Mouse (Mus musculus) 3134 (cell line): ENCODE measurements around the gene Ptcd1.
"Not testable (repeated sequence)": the region's sequence is repeated elsewhere in the genome, so short reads cannot be mapped to it uniquely, and the experiment has no call there.

Source experiments
- DNase-seq: peaks from one replicate; pipeline ENCODE4 v3.0.0-alpha.2; 2011; ENCODE audit warnings: low spot score; ENCODE audit not compliant: insufficient read length; ENCODE audit errors: extremely low read depth

The Ptcd1 gene

DNA sequence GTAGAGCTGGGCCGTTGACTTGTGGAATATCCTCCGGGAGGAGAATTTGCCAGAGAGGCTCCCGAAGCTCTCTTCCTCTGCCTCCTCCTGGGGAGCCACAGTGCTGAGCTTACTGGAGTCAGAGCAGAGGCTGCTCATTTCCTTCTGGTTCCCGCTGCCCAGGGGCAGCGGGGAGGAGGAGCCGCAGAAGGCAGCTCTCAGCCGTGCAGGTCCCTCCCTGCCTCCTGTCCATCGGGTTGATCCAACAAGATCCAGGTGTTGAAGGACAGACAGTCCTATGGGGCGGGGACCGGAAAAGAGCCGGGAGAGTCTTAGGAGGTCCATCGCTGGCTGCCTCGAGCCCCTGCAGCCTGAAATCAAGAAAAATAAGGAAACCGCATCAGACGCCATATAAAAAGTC lies 1.7 kb downstream of the Ptcd1 start:
- no peak for DNase-seq

DNA sequence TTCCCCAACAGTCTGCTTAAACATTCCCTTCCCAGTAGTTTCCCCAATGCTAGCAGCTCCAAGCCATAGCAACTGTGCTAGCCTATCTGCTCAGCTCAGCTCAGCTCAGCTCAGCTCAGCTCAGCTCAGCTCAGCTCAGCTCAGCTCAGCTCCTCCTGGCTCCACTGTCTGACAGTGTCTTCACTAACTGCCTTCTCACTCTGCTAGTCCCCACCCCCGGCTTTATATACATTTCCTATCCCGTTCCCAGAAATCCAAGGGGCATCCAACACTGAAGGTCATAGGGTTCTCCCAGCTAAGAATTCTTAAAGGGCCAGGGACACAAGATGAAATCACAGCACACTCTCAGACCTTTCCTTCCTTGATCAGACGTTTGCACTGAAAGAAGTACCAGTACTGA lies 2.2 kb downstream of the Ptcd1 start:
- no peak for DNase-seq

DNA sequence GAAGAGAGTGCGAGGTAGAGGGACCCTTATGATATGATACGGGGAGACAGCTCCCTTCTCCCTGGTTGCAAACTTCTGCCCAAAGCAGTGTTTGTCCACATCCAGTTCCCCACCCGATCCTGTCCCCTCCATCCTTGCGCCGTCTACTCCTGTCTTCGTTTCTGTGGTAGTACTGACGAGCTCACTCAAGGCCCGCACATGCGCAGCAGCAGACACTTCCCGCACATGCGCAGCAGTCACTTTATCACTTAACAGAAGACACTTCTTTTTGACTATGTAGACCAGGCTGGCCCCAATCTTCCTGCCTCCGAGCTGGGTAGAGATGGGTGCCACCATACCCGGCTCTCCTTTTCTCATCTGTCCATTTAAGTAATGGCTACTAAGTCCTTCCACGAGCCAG lies 5.5 kb downstream of the Ptcd1 start:
- DNase-seq, result no peak

DNA sequence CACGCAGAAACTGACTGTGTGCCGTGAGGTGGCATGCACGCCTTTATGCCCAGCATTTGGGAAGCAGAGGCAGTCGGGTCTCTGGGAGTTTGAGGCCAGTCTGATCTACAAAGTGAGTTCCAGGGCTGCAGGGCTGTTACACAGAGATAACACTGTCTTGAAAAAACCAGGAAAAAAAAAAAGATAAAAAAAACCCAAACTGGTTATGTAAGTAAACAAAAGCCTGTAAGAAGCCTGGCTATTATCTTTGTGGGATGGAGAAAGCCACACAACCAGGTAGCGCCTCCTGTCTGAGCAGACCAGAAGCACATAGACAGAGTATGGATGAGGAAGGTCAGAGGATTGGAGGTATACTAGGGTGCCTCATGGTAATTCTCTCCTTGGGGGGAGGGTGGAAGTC lies 14.2 kb downstream of the Ptcd1 start:
- no peak for DNase-seq

DNA sequence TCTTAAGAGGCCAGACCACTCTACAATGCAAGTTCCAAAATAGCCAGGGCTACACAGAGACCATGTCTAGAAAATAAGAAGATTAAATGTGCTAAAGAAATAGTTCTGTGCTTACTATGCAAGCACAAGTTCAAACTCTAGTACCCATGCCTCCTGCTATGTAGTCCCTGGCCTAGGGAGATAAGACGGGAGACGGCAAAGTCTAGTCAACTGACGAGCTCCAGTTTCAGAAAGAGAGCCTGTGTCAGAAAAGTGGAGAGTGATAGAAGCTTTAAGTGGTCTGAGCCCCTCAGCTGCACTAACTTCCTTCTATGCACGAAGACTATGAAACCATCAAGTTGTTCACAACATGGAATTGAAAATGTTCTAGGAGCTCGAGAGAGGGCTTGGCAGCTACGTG lies 17.6 kb downstream of the Ptcd1 start:
- no peak for DNase-seq

DNA sequence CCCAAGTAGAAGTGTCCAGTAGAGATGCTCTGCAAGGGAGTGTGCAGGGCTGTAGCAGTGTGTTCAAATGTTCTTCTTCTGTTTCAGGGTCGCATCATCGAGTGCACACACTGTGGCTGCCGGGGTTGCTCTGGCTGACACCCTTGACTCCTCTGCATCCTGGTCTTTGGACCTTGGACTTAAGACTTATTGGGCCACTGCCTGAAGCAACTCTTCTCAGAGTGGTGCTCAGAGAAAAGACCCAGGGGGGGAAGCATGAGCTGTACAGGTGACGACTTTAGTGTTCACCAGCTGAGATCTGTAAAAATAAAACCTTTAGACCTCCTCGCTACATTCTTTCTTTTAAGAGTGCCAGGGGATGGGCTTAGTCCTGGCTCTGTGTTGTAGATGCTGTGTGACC lies 19.2 kb downstream of the Ptcd1 start:
- no peak for DNase-seq

DNA sequence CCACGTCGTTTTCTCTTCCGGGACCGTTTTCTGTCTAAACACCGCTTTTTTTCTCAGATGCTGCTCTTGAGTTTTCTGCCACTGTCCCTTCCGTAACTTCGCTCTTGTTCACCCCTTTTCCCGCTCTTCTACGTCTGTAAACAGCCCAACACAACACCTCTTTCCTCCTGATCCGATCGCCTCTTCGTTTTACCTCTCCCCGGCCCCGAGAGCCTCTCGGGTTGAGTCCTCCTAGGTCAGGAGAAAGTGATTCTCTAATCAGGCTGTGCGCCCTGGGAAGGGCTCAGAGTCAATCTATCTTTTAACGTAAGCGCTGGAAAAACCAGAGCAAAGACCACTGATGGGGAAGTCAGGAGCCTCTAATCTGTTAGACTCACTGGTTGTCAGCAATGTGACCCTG lies 26.3 kb downstream of the Ptcd1 start:
- DNase-seq, result no peak

DNA sequence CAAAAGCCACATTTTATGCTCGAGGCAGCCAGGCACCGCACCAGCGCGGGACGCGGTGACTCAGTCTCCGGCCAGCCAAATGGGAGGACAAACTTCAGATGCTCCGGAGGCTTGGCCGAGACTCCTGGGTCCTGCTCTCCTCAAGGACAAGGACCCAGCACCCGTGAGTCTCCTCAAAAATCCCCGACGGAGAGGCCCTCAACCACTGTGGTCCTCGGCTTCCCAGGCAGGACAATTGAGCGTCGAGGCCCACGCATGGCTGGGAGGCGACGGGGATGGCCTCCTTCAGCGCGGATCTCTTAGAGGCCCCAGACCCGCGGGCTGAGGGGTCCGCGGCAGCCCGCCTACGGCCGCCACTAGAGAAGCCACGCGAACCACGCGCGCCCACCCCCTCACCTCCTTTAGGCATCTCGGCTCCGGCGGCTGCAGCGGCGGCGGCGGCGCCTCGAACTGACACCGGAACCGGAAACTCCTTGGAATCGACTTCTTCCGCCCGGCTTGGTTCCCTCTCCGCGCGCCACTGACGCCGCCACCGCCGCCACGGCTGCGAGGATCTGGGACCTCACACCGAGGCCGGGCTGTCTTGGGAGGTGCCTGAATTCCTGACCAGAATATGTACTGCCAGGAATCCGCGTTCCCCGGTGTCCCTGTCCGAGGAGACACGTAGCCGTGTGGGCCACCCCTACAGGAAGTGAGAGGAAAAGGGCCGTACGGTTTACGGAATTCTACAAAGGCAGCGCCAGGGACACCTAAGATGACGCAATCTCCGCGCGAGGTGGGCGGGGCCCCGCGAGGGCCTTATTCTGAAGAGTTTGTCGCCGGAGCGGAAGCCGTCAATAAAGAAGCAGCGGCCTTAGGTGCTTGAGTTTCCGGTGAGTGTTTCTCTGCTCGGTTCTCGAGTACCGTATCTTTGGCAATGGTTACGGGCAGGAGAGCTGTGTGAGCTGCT lies 27.1 kb downstream of the Ptcd1 start, which contains the start of the genes Pdap1 and Bud31:
Gene Pdap1, minus strand, starts transcription at position 668 of the 949 bp plus-strand sequence.
Gene Bud31, plus strand, starts transcription at position 792 of the 949 bp plus-strand sequence.
- DNase-seq, result peak; percentile 94

DNA sequence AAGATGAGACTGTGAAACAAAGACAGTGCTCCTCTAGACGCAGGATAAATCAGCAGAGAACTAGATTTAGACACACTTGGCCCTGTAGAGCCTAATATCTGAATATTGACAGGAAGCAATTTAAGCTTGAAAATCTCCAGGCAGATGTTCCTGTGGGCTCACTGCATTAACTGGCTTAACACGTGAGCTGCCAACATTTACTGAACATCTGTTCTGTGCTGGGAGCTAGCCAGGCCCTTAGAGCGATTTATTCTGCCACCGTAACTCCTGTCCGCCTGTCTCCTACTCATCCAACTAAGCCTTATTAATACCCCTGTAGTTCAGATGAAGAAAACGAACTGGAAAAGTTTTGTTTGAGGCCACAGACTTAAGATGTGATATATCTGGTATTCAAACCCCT lies 28.1 kb downstream of the Ptcd1 start:
- DNase-seq, result no peak

DNA sequence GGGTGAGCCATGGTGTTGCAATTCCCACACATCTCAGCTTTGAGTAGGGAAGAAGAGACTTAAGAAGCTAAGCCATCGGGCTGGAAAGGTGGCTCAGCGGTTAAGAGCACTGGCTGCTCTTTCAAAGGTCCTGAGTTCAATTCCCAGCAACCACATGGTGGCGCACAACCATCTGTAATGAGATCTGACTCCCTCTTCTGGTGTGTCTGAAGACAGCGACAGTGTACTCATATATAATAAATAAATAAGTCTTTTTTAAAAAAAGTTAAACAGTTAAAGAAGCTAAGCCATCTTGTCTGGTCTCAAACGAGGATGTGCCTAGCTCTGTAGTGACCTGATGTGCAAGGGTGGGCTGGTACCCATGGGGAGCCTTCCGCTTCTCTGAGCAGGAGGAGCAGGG lies 33.6 kb downstream of the Ptcd1 start:
- not testable (repeated sequence) for DNase-seq

DNA sequence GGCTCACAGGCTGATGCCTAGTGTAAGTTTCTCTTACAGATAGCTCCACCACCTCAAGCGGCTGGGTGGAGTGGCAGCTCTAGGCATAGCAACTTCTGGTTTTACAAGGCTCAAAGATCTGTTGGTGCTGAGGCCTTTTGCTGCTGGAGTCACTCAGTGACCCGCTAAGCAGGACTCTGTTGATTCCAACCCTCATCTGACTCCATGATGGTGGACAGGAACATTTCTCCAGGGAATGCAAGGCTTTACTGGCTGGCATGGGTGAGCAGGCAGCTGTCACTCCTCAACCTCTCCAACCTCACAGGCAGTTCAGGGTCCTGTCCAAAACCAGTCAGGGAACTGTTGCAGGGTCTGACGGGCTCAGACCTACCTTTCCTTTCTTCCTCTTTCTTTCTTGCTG lies 35.9 kb downstream of the Ptcd1 start:
- no peak for DNase-seq

DNA sequence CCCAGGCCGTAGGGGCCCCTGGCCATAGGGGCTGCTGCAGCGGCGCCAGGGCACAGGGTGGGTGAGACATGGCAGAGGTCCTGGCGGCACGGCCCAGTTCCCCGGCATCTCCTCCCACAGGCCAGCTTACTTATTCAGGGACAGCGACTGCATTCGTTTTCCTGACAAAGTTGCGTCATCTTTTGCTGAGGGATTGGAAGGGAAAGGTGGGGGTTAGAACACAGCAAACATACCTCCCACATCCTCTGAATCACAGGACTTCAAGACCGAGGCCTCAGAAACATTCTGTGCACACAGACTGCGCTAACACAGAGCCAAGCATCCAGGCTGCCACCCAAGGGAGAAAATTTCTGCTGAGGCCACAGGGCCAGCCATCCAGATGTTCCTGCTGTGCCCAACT lies 36.7 kb downstream of the Ptcd1 start:
- peak; percentile 51 for DNase-seq

DNA sequence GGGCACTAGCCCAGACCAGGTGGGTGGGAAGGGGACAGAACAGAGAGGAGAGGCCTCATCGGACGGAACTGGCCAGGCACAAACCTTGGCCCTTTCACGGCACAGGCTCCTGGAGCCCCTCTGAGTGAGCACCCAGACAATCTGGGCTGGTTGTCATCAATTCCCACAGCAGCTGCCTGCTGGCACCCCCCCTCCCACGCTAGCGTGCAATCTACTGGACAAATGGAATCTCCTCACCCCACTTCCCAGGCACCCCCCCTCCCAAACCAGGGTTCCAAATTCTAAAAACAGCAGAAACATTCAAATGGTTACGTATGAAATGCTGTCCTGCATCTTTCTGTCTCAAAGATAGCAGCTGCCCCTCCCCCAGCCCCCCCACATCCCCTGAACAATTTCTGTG lies 37.1 kb downstream of the Ptcd1 start:
- not testable (repeated sequence) for DNase-seq

DNA sequence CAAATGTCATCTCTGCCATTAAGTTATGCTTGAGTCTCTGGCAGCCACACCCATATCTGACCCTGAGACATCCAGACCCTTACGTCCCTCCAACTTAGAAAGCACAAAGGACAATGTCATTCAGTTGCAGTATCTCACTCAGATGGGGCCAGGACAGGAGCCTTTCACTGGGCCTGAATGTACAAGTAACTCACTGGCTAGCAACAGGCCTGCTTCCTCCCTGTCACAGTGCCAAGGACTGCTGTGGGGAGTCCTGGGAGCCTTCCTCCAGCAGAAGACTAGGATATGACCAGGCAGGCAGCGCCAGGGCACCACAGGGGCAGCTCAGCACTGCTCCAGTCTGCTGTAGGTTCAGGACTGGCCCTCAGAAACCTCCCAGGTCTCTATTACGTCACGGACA lies 37.8 kb downstream of the Ptcd1 start:
- DNase-seq, result no peak

DNA sequence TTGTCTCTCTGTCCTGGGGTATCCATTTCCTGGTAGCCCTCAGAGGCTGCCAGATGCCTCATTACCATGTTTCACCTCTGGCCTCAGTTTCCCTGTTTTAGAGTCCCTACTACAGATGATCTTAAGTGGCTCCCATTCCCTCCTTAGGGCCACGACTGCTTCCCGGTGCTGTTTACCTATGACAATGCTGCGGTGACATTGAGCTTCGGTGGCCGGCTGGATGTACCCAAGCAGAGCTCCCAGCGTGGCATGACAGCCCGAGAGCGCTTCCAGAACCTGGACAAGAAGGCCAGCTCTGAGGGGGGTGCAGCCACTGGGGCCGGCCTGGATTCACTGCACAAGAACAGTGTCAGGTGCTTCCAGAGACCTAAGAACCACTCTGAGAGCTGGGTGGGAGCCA lies 40.3 kb downstream of the Ptcd1 start:
- DNase-seq, result no peak

DNA sequence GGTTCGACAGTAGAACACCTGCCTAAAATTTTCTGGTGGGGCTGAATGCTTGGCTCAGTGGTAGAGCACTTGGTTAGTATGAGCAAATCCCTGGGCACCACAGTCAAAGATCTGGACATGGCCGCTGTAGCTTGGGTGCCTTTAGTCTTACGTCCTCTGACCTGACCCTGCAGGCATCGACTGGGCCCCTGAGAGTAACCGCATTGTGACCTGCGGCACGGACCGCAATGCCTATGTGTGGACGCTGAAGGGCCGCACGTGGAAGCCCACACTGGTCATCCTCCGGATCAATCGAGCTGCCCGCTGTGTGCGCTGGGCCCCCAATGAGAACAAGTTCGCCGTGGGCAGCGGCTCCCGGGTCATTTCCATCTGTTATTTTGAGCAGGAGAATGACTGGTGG lies 43.5 kb downstream of the Ptcd1 start:
- DNase-seq, result no peak

DNA sequence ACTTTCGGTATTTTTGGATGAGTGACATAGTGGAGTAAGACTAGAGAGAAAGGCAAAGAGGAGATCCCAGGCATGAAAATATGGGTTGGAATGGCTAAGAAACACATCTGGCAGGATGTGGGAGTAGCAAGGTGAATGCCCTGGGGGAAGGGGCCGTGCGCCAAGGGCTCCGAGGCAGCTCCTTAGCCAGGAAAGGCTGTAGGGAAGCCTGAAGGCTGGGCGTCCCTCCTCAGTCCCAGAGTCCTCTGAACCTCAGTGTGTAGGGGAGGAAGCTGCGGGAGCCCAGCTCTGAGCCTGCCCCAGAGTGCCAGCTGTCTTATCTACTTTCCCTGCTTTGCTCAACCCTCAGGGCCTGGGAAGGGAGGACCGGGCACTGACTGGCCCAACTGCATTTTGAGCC lies 46.0 kb downstream of the Ptcd1 start:
- peak; percentile 42 for DNase-seq

DNA sequence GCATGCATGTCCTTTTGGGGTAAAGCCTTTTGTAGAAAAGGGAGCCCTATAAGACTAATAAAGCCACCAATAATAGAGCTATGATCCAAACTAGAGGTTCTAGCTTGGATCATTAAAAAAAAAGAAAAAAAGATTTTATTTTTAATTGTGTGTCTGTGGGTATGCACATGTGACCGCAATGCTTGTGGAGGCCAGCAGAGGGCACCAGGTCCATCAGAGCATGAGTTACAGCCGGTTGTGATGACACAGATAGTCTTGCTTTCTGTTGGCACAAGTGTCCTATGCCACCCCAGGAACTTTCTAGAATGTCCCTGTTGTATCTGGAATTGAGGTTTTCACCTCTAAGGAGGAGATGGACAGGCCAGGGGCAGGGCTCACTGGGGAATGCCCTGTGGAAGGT lies 47.5 kb downstream of the Ptcd1 start:
- no peak for DNase-seq

DNA sequence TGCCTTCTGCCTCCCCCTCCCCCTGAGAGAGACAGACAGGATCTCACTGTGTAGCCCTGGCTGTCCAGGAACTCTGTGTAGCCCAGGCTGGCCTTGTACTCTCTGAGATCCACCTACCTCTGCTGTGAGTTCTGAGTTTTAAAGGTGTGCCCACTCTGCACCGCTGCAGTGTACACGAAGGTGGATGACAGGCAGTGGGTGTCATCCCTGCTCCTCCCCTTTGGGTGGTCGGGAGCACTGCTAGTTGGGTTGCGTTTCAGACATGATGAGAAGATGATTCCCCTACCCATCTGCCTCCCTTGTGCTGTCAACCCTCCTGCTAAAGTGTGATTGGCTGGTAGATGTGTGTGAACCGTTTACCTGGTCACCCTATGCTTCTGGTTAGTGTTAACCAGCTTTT lies 48.4 kb downstream of the Ptcd1 start:
- no peak for DNase-seq

DNA sequence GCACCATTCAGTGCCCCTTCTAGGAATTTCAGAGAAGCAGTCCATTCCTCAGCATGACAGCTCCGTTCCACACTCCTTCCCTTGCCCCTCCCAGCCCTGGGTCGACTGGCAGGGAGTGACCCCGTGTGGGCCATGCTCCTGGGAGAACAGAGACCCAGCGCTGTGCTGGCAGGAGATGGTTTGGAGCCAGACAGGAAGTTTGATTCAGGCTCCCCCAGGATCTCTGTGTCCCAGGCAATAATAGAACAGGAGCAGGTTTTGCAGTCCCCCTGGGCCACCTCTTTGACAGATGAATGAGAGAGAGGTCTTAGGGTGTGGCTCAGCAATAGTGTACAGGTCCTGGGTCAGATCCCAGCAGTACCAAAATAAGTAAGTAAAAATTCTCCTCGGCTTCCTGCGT lies 48.9 kb downstream of the Ptcd1 start:
- DNase-seq, result no peak

DNA sequence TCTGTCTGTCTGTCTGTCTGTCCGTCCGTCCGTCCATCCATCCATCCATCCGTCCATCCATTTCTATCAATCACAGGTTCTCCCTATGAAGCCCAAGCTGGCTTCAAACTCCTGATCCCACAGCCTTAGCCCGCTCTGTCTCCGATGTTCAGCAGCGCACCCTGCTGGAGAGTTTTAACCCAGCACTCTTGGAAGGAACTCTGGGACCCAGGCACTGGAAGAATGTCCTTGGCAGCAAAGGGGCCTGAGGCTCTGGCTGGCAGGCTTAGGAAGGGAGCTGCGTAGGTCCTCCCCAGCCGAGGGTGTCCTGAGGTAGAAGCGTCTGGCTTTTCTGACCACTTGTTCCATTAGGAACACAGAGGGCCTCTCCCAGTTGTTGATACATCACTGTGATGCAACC lies 50.0 kb downstream of the Ptcd1 start:
- DNase-seq, result peak; percentile 69

DNA sequence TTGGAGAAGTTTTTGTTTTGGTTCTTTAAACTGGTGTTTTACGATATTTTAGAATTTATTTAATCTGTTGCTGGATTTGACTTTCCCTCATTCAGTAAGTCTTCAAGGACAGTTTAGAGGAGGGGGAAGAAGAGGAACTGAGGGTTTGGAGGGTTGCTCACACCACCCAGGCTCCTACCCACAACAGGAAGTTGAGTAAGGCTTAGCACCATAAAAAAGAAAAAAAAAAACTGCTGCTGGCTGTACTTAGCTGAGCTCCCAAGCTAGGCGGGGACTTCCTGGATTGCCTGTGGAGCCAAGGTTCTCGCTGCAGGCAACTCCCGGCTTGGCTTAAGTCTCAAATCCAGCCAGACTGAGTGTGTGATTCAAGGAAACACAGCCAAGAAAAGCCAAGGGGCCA lies 50.6 kb downstream of the Ptcd1 start:
- peak; percentile 78 for DNase-seq

DNA sequence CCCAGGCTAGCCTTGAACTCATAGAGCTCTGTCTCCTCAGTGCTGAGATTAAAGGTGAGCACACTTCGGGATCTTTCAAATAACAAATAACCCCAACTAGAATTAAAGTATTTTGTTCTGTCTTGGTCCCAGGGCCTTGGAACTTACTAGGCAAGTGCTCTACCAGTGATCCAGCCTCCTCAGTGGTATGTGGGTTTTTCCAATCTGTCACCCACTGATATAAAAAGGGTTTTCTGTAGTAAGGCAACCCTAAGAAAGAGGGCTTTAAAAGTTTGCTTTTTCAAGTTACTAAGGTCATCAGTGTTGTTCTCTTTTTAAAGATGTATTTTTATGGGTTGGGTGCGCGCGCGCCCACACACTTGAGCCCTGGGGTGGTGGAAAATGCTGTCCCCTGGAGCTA lies 51.2 kb downstream of the Ptcd1 start:
- DNase-seq, result no peak
